Mouse (Mus musculus) regulatory T cell (primary cell): Measurements from ENCODE around the gene Cmtm4.

Experiments
- in situ Hi-C: fragments of 300-600 bp; cut with MboI, MseI; formaldehyde crosslinking; loops from one replicate; pipeline ENCODE4 v1.15.1; 2025; ENCODE audit warnings: high pct_unique_total_duplicates

Cmtm4 gene

GRCm38 (mm10) chr8:104411468-104411867, 15.9 kb upstream of the Cmtm4 start:
- in situ Hi-C loops: no loop called here

- in situ Hi-C loops: no loop called here
Observed at GRCm38 (mm10) chr8:104410628-104411273, 15.1 kb upstream of the Cmtm4 start.

GRCm38 (mm10) chr8:104408328-104409110, 12.9 kb upstream of the Cmtm4 start:
- in situ Hi-C loops: no loop called here

- in situ Hi-C loops: no loop called here
Observed at GRCm38 (mm10) chr8:104406340-104407128, 10.9 kb upstream of the Cmtm4 start.

- in situ Hi-C loops: no loop called here
Observed at GRCm38 (mm10) chr8:104405430-104406187, 10.0 kb upstream of the Cmtm4 start.

GRCm38 (mm10) chr8:104403596-104403995, 8.0 kb upstream of the Cmtm4 start:
- in situ Hi-C loops: no loop called here

GRCm38 (mm10) chr8:104394801-104395702, 555 bp downstream of the Cmtm4 start:
- in situ Hi-C loops: no loop called here

GRCm38 (mm10) chr8:104393767-104394166, 1.8 kb downstream of the Cmtm4 start:
- in situ Hi-C loops: no loop called here

- in situ Hi-C loops: no loop called here
Observed at GRCm38 (mm10) chr8:104393139-104393538, 2.5 kb downstream of the Cmtm4 start.

GRCm38 (mm10) chr8:104390245-104390644, 5.4 kb downstream of the Cmtm4 start:
- in situ Hi-C loops: no loop called here

GRCm38 (mm10) chr8:104387980-104388379, 7.6 kb downstream of the Cmtm4 start:
- in situ Hi-C loops: no loop called here

- in situ Hi-C loops: no loop called here
Observed at GRCm38 (mm10) chr8:104387501-104387900, 8.1 kb downstream of the Cmtm4 start.

GRCm38 (mm10) chr8:104386693-104387092, 8.9 kb downstream of the Cmtm4 start:
- in situ Hi-C loops: no loop called here

GRCm38 (mm10) chr8:104383977-104384376, 11.6 kb downstream of the Cmtm4 start:
- in situ Hi-C loops: no loop called here

- in situ Hi-C loops: no loop called here
Observed at GRCm38 (mm10) chr8:104383296-104383695, 12.3 kb downstream of the Cmtm4 start.

- in situ Hi-C loops: no loop called here
Observed at GRCm38 (mm10) chr8:104380961-104381411, 14.6 kb downstream of the Cmtm4 start.

- in situ Hi-C loops: no loop called here
Observed at GRCm38 (mm10) chr8:104380269-104380668, 15.3 kb downstream of the Cmtm4 start.

GRCm38 (mm10) chr8:104379301-104379836, 16.2 kb downstream of the Cmtm4 start:
- in situ Hi-C loops: no loop called here

- in situ Hi-C loops: no loop called here
Observed at GRCm38 (mm10) chr8:104376669-104377068, 18.9 kb downstream of the Cmtm4 start.

- in situ Hi-C loops: no loop called here
Observed at GRCm38 (mm10) chr8:104375959-104376358, 19.6 kb downstream of the Cmtm4 start.
